In the genomic region with DNA sequence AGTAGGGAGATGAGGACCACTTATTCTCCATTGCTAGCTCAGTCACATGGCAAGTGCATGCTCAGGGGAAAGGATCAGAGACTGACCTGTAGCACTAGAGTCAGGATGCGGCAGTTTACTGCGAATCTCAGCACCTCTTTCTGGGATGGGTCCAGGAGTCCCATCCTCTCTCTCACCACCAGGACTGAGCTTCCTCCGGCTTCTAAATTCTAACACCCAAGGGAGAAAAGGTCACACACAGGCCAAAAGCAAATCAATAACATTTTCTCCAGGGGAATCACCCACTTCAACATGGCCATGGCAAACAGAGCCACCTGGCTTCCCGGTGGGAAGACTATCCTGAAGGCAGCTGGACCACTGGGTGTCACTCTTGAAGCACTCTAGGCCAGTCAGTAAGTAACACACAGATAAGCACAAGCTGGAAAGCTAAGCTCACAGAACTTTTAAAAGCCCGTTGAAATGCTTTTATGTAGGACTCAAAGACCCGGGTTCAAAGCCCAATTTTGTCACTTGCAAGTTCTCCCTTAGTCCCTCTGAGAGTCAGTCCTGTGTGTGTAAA, we compare ENCODE assay signal across 10 mouse cellular contexts. TPM values are rescaled to one million over a fixed set of nuclear protein-coding genes. Genes with fewer than 3 reads are reported as not detected.
DNase-seq lines count a peak whose midpoint lies in the region; ATAC-seq and TF ChIP-seq lines count a peak whose summit lies in the region.
"Had no signal": no experiment of that assay in that cellular context is flagged by ENCODE, and none has a peak within 500 bp of the region (broad histone marks: within the 10 kb centered on the region; RNA-seq: fewer than 3 reads in every experiment).

No protein-coding gene starts in this region.

- H3K27ac ChIP-seq in embryonic facial prominence, embryonic 13.5 days: no peak overlapping the region
- no peak overlapping the region for H3K27ac ChIP-seq in embryonic facial prominence, embryonic 10.5 days (replicated peaks)
- no peak overlapping the region for H3K27ac ChIP-seq in limb, embryonic 13.5 days
- no peak overlapping the region for H3K27ac ChIP-seq in limb, embryonic 10.5 days
- H3K27ac ChIP-seq in embryonic facial prominence, embryonic 14.5 days (replicated peaks; ENCODE audit: low read depth, low read length): no peak overlapping the region
- no peak overlapping the region for H3K27ac ChIP-seq in lung, postnatal 0 days (ENCODE audit: low read length)
- no peak overlapping the region for H3K27ac ChIP-seq in forebrain, embryonic 16.5 days (ENCODE audit: low read length)
- H3K27ac ChIP-seq: neural tube, embryonic 12.5 days had no signal

- no peaks in the 10 kb centered on the region for H3K9me3 ChIP-seq in embryonic facial prominence, embryonic 13.5 days
- no peaks in the 10 kb centered on the region for H3K9me3 ChIP-seq in embryonic facial prominence, embryonic 10.5 days
- no peaks in the 10 kb centered on the region for H3K9me3 ChIP-seq in limb, embryonic 13.5 days
- no peaks in the 10 kb centered on the region for H3K9me3 ChIP-seq in limb, embryonic 10.5 days (replicated peaks)
- no peaks in the 10 kb centered on the region for H3K9me3 ChIP-seq in embryonic facial prominence, embryonic 14.5 days (ENCODE audit: control insufficient read depth, low read length)
- H3K9me3 ChIP-seq in lung, postnatal 0 days (ENCODE audit: low read length): no peaks in the 10 kb centered on the region
- no peaks in the 10 kb centered on the region for H3K9me3 ChIP-seq in forebrain, embryonic 16.5 days (ENCODE audit: control insufficient read depth, low read length)
- H3K9me3 ChIP-seq: neural tube, embryonic 12.5 days had no signal

- no peak overlapping the region for H3K4me2 ChIP-seq in embryonic facial prominence, embryonic 13.5 days
- H3K4me2 ChIP-seq in limb, embryonic 13.5 days (replicated peaks): peak overlapping the region; percentile 83; the same call in 1 of the 2 replicates
- 0 out of 2 replicates have a peak overlapping the region, but pooled peaks have one; percentile 93 for H3K4me2 ChIP-seq in embryonic facial prominence, embryonic 14.5 days (ENCODE audit: low read depth, low read length)
- no peak overlapping the region for H3K4me2 ChIP-seq in lung, postnatal 0 days (replicated peaks; ENCODE audit: low read depth, low read length)
- H3K4me2 ChIP-seq in forebrain, embryonic 16.5 days (ENCODE audit: low read length): no peak overlapping the region

- peaks cover 37% of the 10 kb centered on the region for H3K4me1 ChIP-seq in embryonic facial prominence, embryonic 13.5 days
- peaks cover 56% of the 10 kb centered on the region for H3K4me1 ChIP-seq in embryonic facial prominence, embryonic 10.5 days
- H3K4me1 ChIP-seq in limb, embryonic 13.5 days: peaks cover 46% of the 10 kb centered on the region
- peaks cover 63% of the 10 kb centered on the region for H3K4me1 ChIP-seq in limb, embryonic 10.5 days
- peaks cover 30% of the 10 kb centered on the region for H3K4me1 ChIP-seq in embryonic facial prominence, embryonic 14.5 days (ENCODE audit: control insufficient read depth, insufficient read depth, low read length)
- peaks cover 12% of the 10 kb centered on the region for H3K4me1 ChIP-seq in lung, postnatal 0 days (ENCODE audit: insufficient read depth, low read depth, low read length)
- H3K4me1 ChIP-seq in forebrain, embryonic 16.5 days (replicated peaks; ENCODE audit: control insufficient read depth, insufficient read depth, low read length): peaks cover 31% of the 10 kb centered on the region

- no peak for ATAC-seq in embryonic facial prominence, embryonic 13.5 days (ENCODE audit: insufficient number of reproducible peaks, insufficient read depth, low FRiP score, low TSS enrichment, low read depth)
- no peak for ATAC-seq in limb, embryonic 13.5 days (ENCODE audit: low FRiP score, low read depth)
- no peak for ATAC-seq in embryonic facial prominence, embryonic 14.5 days (ENCODE audit: low read depth)
- no peak for ATAC-seq in lung, postnatal 0 days
- no peak for ATAC-seq in forebrain, embryonic 16.5 days

- no peak for DNase-seq in embryonic facial prominence, embryonic 10.5 days (ENCODE audit: low spot score)
- no peak for DNase-seq in limb, embryonic 10.5 days (ENCODE audit: low spot score)
- no peak for DNase-seq in embryonic facial prominence, embryonic 14.5 days (ENCODE audit: low spot score)
- DNase-seq in lung, postnatal 0 days (ENCODE audit: low spot score): peak; percentile 38
- DNase-seq in gastrocnemius, postnatal 4 days (ENCODE audit: low spot score in 2 of 2): no peak
- DNase-seq: gastrocnemius, postnatal 25 days had no signal

- 0 out of 2 replicates have a peak overlapping the region, but pooled peaks have one; percentile 22 for H3K9ac ChIP-seq in embryonic facial prominence, embryonic 13.5 days
- peak overlapping the region; percentile 35; the same call in 1 of the 2 replicates for H3K9ac ChIP-seq in limb, embryonic 13.5 days
- H3K9ac ChIP-seq in embryonic facial prominence, embryonic 14.5 days (ENCODE audit: low read depth, low read length): peak overlapping the region; percentile 3; the same call in 1 of the 2 replicates
- H3K9ac ChIP-seq in lung, postnatal 0 days (replicated peaks; ENCODE audit: low read depth): no peak overlapping the region
- no peak overlapping the region for H3K9ac ChIP-seq in forebrain, embryonic 16.5 days (replicated peaks; ENCODE audit: low read depth, low read length)

- TF ChIP-seq CTCF in lung, postnatal 0 days (IDR thresholded peaks at IDR 0.05): peak; percentile 61

- H3K4me3 ChIP-seq in embryonic facial prominence, embryonic 13.5 days: no peak overlapping the region
- no peak overlapping the region for H3K4me3 ChIP-seq in embryonic facial prominence, embryonic 10.5 days
- H3K4me3 ChIP-seq in limb, embryonic 13.5 days: no peak overlapping the region
- no peak overlapping the region for H3K4me3 ChIP-seq in limb, embryonic 10.5 days
- no peak overlapping the region for H3K4me3 ChIP-seq in embryonic facial prominence, embryonic 14.5 days (ENCODE audit: low read depth, low read length)
- H3K4me3 ChIP-seq in lung, postnatal 0 days (ENCODE audit: low read depth, low read length): no peak overlapping the region
- H3K4me3 ChIP-seq in forebrain, embryonic 16.5 days (replicated peaks; ENCODE audit: low read length): no peak overlapping the region
- H3K4me3 ChIP-seq: neural tube, embryonic 12.5 days had no signal

- no peak for TF ChIP-seq EP300 in lung, postnatal 0 days (IDR thresholded peaks at IDR 0.05)

- H3K36me3 ChIP-seq in embryonic facial prominence, embryonic 13.5 days: peaks cover 28% of the 10 kb centered on the region
- peaks cover 32% of the 10 kb centered on the region for H3K36me3 ChIP-seq in embryonic facial prominence, embryonic 10.5 days (replicated peaks)
- peaks cover 20% of the 10 kb centered on the region for H3K36me3 ChIP-seq in limb, embryonic 13.5 days
- H3K36me3 ChIP-seq in limb, embryonic 10.5 days: peaks cover 42% of the 10 kb centered on the region
- peaks cover 13% of the 10 kb centered on the region; the same call in 1 of the 2 replicates for H3K36me3 ChIP-seq in embryonic facial prominence, embryonic 14.5 days (ENCODE audit: control insufficient read depth, insufficient read depth, low read length)
- H3K36me3 ChIP-seq in lung, postnatal 0 days (ENCODE audit: insufficient read depth, low read length): 0 out of 2 replicates have a peak, but pooled peaks cover 3% of the 10 kb centered on the region
- H3K36me3 ChIP-seq in forebrain, embryonic 16.5 days (ENCODE audit: control insufficient read depth, insufficient read depth): 0 out of 2 replicates have a peak, but pooled peaks cover 2% of the 10 kb centered on the region

- 65% methylated on average over 6 of the region's 6 CpGs for WGBS in embryonic facial prominence, embryonic 13.5 days
- WGBS in embryonic facial prominence, embryonic 10.5 days: 74% methylated on average over 6 of the region's 6 CpGs
- 59% methylated on average over 6 of the region's 6 CpGs for WGBS in limb, embryonic 13.5 days
- WGBS in limb, embryonic 10.5 days: 66% methylated on average over 6 of the region's 6 CpGs
- WGBS in embryonic facial prominence, embryonic 14.5 days: 65% methylated on average over 6 of the region's 6 CpGs
- WGBS in lung, postnatal 0 days: 45% methylated on average over 6 of the region's 6 CpGs
- 70% methylated on average over 6 of the region's 6 CpGs for WGBS in forebrain, embryonic 16.5 days

- H3K27me3 ChIP-seq in embryonic facial prominence, embryonic 13.5 days: no peaks in the 10 kb centered on the region
- H3K27me3 ChIP-seq in embryonic facial prominence, embryonic 10.5 days (replicated peaks; ENCODE audit: low read depth, poor library complexity, severe bottlenecking): no peaks in the 10 kb centered on the region
- H3K27me3 ChIP-seq in limb, embryonic 13.5 days: no peaks in the 10 kb centered on the region
- no peaks in the 10 kb centered on the region for H3K27me3 ChIP-seq in limb, embryonic 10.5 days (ENCODE audit: low read depth, poor library complexity, severe bottlenecking)
- H3K27me3 ChIP-seq in embryonic facial prominence, embryonic 14.5 days (replicated peaks; ENCODE audit: control insufficient read depth, insufficient read depth, low read length): no peaks in the 10 kb centered on the region
- no peaks in the 10 kb centered on the region for H3K27me3 ChIP-seq in lung, postnatal 0 days (replicated peaks; ENCODE audit: insufficient read depth, low read length)
- no peaks in the 10 kb centered on the region for H3K27me3 ChIP-seq in forebrain, embryonic 16.5 days (replicated peaks; ENCODE audit: control insufficient read depth, insufficient read depth, low read length)
- H3K27me3 ChIP-seq: neural tube, embryonic 12.5 days had no signal

RNA-seq across cellular contexts. Expression of gene Pigv, which starts 2.7 kb away (rescaled TPM):
- polyA plus RNA-seq in embryonic facial prominence, embryonic 13.5 days (2015; fragmentation: Nextera tagmentation; extraction: Ambion mirVana): 17.1 and 17.4 TPM in 2 replicates
- polyA plus RNA-seq in embryonic facial prominence, embryonic 10.5 days (2016; fragmentation: Nextera tagmentation; extraction: Ambion mirVana): 14.8 TPM in 2 replicates
- polyA plus RNA-seq in limb, embryonic 13.5 days (2015; fragmentation: Nextera tagmentation; extraction: Ambion mirVana): 14.7 and 17.1 TPM in 2 replicates
- polyA plus RNA-seq in limb, embryonic 10.5 days (2016; fragmentation: Nextera tagmentation; extraction: Ambion mirVana): 17.9 and 19.6 TPM in 2 replicates
- 8.4 and 11.3 TPM in 2 replicates for polyA plus RNA-seq in embryonic facial prominence, embryonic 14.5 days (2014; fragmentation: Nextera tagmentation; extraction: Ambion mirVana)
- 17.3 and 17.8 TPM in 2 replicates for polyA plus RNA-seq in lung, postnatal 0 days (2015; fragmentation: Nextera tagmentation; extraction: Ambion mirVana)
- 14.7 and 15.5 TPM in 2 replicates for polyA plus RNA-seq in forebrain, embryonic 16.5 days (2015; fragmentation: Nextera tagmentation; extraction: Ambion mirVana)
- 10 to 100 TPM; 11.3 to 11.7 TPM for total RNA-seq in gastrocnemius, postnatal 4 days (2021)

RNA-seq across cellular contexts. Expression of gene Zdhhc18, which starts 19.8 kb away (rescaled TPM):
- 3.9 and 4.2 TPM in 2 replicates for polyA plus RNA-seq in embryonic facial prominence, embryonic 13.5 days (2015; fragmentation: Nextera tagmentation; extraction: Ambion mirVana)
- polyA plus RNA-seq in embryonic facial prominence, embryonic 10.5 days (2016; fragmentation: Nextera tagmentation; extraction: Ambion mirVana): 2.3 and 3.0 TPM in 2 replicates
- 3.1 and 5.9 TPM in 2 replicates for polyA plus RNA-seq in limb, embryonic 13.5 days (2015; fragmentation: Nextera tagmentation; extraction: Ambion mirVana)
- 3.6 and 4.0 TPM in 2 replicates for polyA plus RNA-seq in limb, embryonic 10.5 days (2016; fragmentation: Nextera tagmentation; extraction: Ambion mirVana)
- 2.1 and 3.7 TPM in 2 replicates for polyA plus RNA-seq in embryonic facial prominence, embryonic 14.5 days (2014; fragmentation: Nextera tagmentation; extraction: Ambion mirVana)
- 5.8 and 9.4 TPM in 2 replicates for polyA plus RNA-seq in lung, postnatal 0 days (2015; fragmentation: Nextera tagmentation; extraction: Ambion mirVana)
- 3.5 and 4.5 TPM in 2 replicates for polyA plus RNA-seq in forebrain, embryonic 16.5 days (2015; fragmentation: Nextera tagmentation; extraction: Ambion mirVana)
- 10 to 100 TPM; 20.8 to 23.7 TPM for total RNA-seq in gastrocnemius, postnatal 4 days (2021)

Comparison
In these comparisons a context has a peak if more than half of its experiments do, and no peak if none do; other contexts are left out.
1. H3K4me2 ChIP-seq: peak in limb, embryonic 13.5 days (single experiment) and embryonic facial prominence, embryonic 14.5 days (single experiment); none in embryonic facial prominence, embryonic 13.5 days (single experiment), lung, postnatal 0 days (single experiment) and forebrain, embryonic 16.5 days (single experiment).
2. H3K9ac ChIP-seq: peak in embryonic facial prominence, embryonic 13.5 days (single experiment), limb, embryonic 13.5 days (single experiment) and embryonic facial prominence, embryonic 14.5 days (single experiment); none in lung, postnatal 0 days (single experiment) and forebrain, embryonic 16.5 days (single experiment).